Mouse (Mus musculus) adrenal gland, adult (tissue): ENCODE results near the gene Cabp2.

Source experiments
- DNase-seq, 2 experiments: peaks; one replicate each; pipeline ENCODE4 v3.0.0; 2022 to 2023; ENCODE audit warnings: low spot score in 1 of 2; ENCODE audit not compliant: inconsistent age in 2 of 2

The Cabp2 gene

GRCm38 (mm10) chr19:4099837-4100717, 18.7 kb downstream of the Cabp2 start, which contains the start of gene Pitpnm1:
Pitpnm1 (plus strand) TSS chr19:4099998.
- DNase-seq = peak; percentile 89 to 95

GRCm38 (mm10) chr19:4100718-4101261, 19.4 kb downstream of the Cabp2 start:
- peak; percentile 80 to 88 for DNase-seq

- DNase-seq = no peak
Observed at GRCm38 (mm10) chr19:4101466-4101865, 20.1 kb downstream of the Cabp2 start.

DNA sequence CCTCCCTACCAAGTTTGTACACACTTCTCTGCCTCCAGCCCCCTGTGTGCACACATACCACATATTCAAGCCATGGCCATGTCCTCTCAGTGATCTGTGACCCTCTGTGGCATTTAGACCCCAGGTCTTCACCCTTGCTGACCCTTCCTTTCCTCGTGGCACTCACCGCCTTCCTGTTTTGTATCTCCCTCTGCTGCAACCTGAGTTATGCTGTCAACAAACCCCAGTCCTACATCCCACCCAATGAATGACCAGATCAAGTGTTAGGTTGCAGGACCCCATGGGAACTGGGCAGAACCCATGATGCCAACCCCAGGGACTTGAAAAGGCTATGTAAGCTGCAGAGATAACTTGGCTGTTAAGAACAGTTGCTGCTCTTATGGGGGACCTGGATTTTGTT, 20.7 kb downstream of the Cabp2 start:
- DNase-seq = no peak

DNA sequence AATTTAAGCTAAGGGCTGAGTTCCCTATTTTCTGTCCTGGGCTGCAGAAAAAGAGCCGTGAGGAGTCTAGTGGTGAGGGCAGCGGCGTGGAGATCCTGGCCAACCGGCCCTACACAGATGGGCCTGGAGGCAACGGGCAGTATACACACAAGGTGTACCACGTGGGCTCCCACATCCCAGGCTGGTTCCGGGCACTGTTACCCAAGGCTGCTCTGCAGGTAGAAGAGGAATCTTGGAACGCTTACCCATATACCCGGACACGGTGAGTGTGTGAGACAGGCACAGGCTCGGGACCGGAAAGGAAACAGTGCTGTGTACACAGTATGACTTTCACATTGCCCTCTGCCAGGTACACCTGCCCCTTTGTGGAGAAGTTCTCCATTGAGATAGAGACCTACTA, 21.2 kb downstream of the Cabp2 start:
- DNase-seq = no peak

DNA sequence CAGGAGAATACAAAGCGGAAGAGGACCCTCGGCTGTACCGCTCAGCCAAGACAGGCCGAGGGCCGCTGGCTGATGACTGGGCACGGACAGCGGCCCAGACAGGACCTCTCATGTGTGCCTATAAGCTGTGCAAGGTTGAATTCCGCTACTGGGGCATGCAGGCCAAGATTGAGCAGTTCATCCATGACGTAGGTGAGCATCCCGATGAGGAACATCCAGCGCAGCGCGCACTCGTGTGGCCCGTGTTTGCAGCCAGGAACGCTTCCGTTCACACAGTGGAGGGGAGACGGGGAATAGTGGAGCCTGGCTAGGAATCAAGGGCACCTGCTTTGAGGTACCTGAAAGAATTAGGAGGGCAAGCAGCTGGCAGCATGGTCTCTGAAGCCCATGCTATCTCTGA, 21.9 kb downstream of the Cabp2 start:
- no peak for DNase-seq

GRCm38 (mm10) chr19:4103792-4104191, 22.4 kb downstream of the Cabp2 start:
- DNase-seq = no peak

- DNase-seq = no peak
Observed at GRCm38 (mm10) chr19:4104675-4105194, 23.4 kb downstream of the Cabp2 start.

- DNase-seq = no peak
Observed at GRCm38 (mm10) chr19:4106654-4107053, 25.3 kb downstream of the Cabp2 start.

DNA sequence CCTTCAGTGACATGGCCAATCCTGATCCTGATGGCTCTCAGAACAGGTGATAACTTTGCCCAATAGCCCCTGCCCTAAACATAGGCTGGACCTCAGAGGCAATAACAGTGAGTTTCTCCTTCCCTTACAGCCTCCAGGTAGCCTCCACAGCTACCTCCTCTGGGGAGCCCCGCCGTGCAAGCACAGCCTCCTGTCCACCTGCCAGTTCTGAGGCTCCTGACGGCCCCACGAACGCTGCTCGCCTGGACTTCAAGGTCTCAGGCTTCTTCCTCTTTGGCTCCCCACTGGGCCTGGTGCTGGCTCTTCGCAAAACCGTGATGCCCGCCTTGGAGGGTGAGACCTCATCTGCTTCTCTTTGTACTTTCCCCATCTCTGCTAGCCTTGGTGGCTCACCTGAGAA, 27.2 kb downstream of the Cabp2 start:
- DNase-seq = no peak

DNA sequence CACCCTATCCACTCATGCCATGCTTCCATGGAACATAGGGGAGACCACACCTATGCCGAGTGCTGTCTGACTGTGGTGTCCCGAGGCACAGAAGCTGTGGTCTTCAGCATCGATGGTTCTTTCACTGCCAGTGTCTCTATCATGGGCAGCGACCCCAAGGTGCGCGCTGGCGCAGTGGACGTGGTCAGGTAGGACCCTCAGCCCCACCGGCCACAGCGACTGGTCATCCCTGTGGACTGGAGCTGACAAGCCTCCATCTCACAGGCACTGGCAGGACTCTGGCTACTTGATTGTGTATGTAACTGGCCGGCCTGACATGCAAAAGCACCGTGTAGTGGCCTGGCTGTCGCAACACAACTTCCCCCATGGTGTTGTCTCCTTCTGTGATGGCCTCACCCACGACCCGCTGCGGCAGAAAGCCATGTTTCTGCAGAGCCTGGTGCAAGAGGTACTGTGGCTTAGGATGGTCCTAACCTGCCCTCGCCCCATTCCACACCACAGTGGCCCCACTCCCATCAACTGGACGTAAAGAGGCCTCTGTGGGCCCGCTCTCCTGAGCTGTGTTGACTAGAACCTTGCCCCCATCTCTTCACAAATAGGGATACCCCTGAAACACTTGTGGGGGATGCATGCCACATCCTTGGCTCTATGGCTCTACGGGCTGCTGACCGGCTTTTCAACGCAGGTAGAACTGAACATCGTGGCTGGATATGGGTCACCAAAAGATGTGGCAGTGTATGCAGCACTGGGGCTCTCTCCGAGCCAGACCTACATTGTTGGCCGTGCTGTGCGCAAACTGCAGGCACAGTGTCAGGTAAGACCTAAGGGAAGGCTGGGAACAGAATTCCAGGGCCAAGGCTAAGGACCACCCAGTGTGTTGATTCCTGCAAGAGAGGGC, 30.9 kb downstream of the Cabp2 start:
- peak; percentile 45 to 63 for DNase-seq

DNA sequence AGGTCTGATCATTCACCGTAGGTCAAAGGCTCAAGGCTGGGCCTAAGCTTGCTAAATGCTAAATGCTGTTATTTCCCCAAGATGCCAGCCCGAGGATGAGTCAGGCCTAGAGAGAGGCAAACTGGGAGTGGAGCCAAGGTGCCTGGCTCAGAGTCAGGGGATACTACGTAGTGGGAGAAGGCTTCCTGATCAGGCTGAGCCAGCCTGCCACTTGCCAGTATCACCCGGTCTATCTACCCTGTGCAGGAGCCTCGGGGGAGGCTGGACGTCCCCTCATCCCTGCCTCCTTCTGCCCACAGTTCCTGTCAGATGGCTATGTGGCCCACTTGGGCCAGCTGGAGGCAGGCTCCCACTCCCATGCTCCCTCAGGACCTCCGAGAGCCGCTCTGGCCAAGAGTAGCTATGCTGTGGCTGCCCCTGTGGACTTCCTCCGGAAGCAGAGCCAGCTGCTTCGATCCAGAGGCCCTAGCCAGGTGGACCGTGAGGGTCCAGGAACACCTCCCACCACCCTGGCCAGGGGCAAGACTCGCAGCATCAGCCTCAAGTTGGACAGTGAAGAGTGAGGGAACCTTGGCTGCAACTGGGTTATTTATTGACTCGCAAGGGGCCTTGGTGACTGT, 31.9 kb downstream of the Cabp2 start:
- DNase-seq = peak; percentile 98 to 99

GRCm38 (mm10) chr19:4113806-4114230, 32.4 kb downstream of the Cabp2 start:
- peak; percentile 67 to 87 for DNase-seq

- no peak for DNase-seq
Observed at GRCm38 (mm10) chr19:4114551-4114950, 33.2 kb downstream of the Cabp2 start.

GRCm38 (mm10) chr19:4115144-4115543, 33.8 kb downstream of the Cabp2 start:
- DNase-seq = no peak

GRCm38 (mm10) chr19:4115816-4116215, 34.4 kb downstream of the Cabp2 start:
- no peak for DNase-seq

- no peak for DNase-seq
Observed at GRCm38 (mm10) chr19:4117006-4117405, 35.6 kb downstream of the Cabp2 start.

DNA sequence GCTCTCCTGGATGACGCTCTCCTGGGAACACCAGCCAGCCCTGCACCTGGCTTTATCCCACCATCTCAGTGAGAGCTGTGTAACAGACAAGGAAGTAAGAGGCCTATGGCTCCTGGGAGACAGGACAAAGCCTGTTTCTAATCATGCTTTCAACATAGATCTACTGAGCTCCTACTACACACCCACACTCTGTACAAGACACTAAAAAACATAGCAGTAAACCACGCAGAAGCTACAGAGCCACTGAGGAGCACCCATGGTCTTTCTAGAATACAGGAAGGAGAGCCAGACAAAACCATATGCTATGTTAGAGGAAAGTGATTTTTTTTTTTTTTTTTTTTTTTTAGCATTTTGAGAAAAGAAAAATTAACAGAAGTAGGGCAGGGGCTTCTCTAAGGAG, 37.0 kb downstream of the Cabp2 start:
- DNase-seq = no peak

DNA sequence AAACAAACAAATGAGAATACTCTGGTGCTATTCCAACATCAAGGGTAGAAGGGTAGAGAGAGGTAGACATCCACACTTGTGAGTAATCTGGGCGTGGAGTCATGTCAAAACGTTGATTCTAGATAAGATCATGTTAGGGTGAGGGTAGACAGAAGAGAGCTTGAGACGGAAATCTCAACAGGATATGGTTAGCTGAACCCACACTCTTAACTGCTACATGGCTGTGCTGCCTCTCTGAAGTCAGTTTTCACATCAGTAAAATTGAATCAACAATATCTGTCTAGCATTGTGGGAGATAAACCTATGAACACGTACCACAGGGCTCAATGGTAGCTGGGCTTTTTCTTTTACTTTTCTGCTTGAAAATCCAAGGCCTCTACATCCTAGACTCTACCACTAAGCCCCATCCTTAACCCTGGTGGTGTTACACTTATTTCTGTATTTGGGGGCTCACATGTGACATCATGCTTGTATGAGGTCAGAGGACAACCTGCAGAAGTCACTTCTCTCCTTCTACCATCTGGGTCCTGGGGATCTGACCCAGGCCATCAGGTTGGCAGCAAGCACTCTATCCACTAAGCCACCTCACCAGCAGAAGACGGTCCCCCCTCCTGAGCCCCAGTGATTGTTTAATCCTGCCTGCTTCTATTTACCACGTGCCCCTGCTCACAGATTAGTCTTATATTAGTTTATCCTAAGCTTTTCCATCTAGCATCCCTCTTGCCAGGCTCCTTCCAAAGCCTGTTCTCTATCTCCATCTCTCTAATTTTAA, 38.5 kb downstream of the Cabp2 start:
- no peak for DNase-seq

DNA sequence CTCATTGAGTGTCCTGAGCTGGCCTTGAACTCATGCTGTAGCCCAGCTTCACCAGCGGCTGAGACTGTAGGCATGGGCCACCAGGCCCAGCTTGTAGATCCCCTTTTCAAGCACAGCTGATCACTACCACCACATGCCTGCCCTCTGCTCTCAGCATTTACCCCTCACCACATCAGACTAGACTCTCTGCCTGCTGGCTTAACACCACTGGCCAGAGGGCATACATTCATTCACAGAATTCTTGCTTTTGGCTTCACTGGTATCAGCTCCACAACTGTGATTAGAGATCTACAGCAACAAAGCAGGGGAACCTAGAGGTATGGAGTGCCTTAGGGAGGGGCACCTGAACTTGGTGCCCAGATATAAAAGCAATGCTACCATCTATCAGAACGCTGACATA, 39.1 kb downstream of the Cabp2 start:
- no peak for DNase-seq
